Mouse (Mus musculus): Measurements from ENCODE around the gene Klrb1b. TPM values are rescaled to one million over a fixed set of nuclear protein-coding genes. Genes with fewer than 3 reads are reported as not detected.
"Not testable (repeated sequence)": the region's sequence is repeated elsewhere in the genome, so short reads cannot be mapped to it uniquely, and the experiment has no call there.

Klrb1b gene
- total RNA-seq, 2 experiments from 2014 or later, result not detected

DNA sequence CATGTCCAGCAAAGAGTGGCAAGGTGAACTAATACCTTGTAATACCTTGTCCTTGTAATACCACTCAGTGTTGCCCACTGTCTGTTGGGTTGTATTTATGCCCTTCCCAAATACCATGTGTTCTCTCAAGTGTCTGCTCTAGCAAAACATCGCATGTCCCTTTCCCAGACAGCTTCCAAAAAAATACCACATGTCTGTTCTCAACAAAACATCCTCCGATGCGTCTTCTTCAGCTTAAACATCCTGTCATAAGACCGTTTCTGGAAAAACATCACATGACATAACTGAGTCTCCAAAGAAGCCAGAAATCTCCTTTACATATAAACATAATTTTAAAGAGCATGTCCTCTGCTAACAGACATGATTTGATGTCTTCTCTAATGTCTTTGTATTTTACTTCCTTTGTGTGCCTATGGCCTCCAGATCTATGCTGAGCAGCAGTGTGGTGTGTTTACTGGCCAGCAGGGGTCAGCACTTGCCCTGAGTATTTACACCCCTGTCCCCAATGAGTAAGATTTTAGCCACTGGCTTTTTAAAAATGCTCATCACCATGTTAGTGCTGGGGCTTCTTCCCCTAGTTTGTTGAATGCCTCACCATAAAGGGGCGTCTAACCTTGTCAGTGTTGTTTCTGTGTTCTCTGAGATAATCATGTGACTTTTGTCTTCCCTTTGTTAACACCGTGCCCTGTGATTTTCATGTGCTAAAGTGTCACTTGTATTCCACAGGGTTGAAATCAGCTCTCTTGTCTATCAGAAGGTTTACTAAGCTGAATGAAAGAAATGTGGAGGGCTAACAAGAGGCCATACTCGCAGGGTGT, 21.1 kb downstream of the Klrb1b start:
- intact Hi-C loops (cut with DNase I), result loop anchor here (1.0 kb wide), 1 partner anchor 33 kb away; no protein-coding TSS in a partner anchor

DNA sequence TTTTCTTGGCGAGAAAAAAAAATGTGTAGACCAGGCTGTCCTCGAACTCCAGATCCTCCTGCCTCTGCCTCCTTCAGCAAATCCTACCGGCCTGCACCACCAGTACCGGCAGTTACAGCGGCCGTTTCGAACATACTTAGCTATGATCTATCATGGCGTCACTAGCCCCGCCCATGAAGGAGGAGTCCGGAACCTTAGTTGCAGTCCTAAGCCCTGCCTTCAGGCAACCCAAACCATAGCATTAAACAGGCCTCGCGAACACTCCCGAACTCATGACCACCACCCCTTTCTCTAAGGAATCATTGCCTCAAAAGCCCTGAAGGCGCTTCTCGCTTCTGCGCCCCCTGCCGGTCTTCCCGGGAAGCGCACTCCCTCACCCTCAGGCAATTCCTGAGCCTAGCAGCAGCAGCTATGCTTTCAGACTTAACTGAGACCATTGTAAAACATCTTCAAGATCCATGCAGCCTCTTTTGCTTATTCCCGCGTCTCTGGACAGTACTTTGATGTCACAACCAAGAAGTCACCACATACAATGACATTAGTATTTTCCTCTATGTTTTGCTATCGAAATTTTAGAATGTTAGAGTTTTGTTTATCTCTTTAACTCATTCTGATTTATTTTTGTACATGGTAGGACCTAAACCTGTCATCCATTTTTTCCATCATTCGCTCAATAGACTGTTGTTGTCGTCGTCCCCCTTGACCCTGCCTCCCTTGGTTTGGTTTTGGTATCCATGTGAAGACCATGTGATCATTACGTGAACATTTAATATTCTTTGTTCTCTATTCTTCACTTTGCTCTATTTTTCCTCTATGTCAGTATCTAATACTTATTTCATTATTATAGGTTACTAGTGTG, 22.9 kb downstream of the Klrb1b start:
- peak; percentile 93 to 94 for DNase-seq
- intact Hi-C loops (cut with DNase I), result loop anchor here (2.0 kb wide), 1 partner anchor 38 kb away; no protein-coding TSS in a partner anchor

More for the DNA sequence above, 21.1 kb downstream of the Klrb1b start:
- DNase-seq, result peak; percentile 17 to 23

DNA sequence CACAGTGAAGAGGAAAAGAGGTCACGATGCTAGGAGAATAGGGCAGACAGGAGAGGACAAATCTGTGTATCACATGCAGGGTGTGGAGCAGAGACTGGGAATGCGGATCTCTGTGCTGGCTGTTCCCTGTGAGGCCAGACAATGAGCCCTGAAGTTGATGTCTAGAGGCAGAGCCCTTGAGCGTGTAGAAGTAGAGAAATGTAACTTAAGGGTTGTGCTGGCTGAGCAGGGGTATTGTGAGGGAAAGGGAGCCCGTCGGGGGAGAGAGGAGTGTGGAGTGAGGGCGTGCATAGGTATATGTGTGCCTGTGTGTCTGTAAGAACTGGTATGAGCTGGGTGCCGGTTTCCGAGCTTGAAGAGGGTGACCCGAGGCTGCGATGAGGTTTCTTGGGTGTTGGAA, 23.6 kb downstream of the Klrb1b start:
- intact Hi-C loops (cut with DNase I), result loop anchor here (2.0 kb wide), 1 partner anchor 38 kb away; no protein-coding TSS in a partner anchor
- DNase-seq, result peak in 1 of 2 experiments; percentile 15

DNA sequence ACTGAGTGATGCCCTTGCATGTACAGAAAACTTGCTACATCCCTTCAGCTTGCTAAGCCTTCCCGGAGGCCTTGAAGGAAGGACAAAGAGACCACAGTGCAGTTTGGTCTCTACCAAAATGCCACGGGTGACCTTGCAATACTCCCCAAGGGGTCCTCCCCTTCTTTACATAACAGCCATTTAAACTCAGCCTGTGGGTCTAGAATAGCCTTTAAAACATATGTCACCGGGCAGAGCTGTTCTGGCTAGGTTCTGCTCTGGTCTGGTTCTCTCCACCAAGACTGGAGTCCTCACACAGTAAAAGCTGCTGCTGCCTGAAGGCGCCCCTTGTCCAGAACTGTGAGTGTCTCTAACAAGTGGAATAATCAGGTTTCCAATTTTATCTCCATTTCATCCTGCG, 25.4 kb downstream of the Klrb1b start:
- DNase-seq; intact Hi-C loops (cut with DNase I): not testable (repeated sequence)

DNA sequence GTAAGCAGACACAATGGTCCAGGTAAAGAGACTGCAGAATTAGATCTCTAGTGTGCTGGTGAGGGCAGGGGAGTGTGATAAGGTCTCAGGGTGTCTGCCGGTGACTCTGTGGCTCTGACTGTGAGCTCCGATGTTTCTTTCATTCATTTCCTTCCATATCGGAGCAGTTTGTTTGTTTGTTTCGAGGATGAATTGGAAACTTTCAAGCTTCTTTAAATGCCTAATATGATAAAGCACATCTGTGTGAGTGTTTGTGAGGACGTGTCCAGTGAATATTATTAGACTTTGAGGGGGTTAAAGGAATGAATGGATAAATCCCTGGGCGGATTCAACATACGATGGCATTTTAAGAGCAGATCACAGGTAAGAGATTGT, 26.2 kb downstream of the Klrb1b start:
- intact Hi-C loops (cut with DNase I), result no loop called here
- no peak for DNase-seq

DNA sequence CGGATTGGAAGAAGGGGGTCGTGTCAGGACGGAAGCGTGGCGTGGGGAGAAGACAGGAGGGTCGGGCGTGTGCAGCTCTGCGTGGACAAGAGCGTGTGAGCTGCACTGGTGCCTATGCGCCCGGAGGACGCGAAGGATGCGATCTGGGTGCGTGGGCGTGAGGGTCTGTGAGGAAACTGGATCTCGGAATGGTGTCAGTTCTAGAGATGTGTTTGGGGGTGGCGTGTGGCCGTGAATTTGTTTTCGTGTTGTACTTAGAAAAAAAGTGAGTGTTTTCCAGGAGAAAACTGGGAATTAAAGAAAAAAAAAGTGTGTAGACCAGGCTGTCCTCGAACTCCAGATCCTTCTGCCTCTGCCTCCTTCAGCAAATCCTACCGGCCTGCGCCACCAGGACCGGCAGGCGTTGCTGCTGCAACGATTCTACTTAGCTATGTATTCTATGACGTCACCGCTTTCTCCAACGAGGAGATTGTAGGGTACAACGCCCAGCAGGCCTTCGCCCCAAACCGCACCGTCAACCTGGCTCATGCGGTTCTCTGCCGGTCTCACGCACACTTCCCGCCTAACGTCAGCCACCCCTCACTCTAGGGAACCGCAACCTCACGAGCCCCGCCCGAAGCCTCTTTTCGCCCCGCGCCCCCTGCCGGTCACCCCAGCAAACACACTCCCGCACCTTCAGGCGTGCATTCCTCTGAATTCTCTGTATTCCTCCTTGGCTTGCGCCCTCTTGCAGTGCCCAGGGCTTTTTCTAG, 26.8 kb downstream of the Klrb1b start:
- DNase-seq, result peak; percentile 73 to 87
- intact Hi-C loops (cut with DNase I), result not testable (repeated sequence)

DNA sequence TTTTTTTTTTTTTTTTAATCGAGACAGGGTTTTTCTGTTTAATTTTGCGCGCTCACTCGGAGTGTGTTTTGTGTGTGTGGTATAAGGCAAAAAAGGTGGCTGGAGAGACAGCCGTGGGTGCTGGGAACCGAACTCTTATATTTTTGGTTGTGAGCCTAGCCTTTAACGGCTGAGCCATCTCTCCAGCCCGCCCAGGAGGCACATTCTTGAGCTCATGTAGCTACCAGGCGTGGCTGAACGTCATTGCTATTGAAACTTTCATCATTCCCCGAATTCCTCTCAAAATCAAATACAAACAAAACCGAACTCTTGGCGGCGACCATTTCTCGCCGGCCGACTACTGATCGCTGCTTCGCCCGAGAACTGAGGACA, 27.4 kb downstream of the Klrb1b start:
- intact Hi-C loops (cut with DNase I), result not testable (repeated sequence)
- peak; percentile 51 to 76 for DNase-seq

DNA sequence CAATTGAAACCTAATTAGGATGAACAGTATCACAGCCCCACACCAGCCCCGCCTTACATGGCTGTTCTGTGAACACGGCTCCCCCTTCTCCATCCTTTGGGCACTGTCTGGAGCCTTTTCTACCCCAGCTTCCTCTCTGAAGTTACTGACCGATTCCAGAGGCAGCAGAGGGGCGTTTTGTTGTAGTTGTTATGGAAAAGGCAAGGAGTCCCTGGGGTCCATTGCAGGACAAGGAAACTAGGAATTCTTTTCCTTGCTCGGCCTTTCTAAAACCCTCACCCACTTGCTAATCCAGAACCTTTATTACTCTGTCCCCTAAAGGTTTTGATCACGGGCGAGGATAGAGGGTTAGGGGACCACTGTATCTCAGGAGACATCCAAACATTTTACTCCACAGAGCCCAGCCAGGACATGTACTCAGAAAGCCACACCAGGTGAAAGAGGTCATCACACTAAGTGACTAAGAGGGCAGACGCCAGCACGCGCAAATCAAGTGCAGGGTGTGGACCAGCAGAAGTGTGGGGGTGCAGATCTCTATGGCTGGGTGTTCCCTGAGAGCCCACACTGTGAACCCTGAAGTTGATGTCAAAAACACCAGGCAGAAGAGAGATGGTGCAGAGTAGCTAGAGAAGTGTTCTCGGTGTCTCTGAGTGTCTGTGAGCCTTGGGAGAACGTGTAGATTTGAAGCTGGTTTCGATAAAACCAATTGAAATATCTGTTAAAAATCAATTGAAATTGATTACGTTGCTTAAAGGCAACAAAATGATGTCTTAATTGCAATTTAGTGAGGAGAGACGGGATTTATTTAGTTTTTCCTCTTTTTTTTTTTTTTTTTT, 28.0 kb downstream of the Klrb1b start:
- DNase-seq, result peak in 1 of 2 experiments; percentile 15
- intact Hi-C loops (cut with DNase I), result no loop called here

DNA sequence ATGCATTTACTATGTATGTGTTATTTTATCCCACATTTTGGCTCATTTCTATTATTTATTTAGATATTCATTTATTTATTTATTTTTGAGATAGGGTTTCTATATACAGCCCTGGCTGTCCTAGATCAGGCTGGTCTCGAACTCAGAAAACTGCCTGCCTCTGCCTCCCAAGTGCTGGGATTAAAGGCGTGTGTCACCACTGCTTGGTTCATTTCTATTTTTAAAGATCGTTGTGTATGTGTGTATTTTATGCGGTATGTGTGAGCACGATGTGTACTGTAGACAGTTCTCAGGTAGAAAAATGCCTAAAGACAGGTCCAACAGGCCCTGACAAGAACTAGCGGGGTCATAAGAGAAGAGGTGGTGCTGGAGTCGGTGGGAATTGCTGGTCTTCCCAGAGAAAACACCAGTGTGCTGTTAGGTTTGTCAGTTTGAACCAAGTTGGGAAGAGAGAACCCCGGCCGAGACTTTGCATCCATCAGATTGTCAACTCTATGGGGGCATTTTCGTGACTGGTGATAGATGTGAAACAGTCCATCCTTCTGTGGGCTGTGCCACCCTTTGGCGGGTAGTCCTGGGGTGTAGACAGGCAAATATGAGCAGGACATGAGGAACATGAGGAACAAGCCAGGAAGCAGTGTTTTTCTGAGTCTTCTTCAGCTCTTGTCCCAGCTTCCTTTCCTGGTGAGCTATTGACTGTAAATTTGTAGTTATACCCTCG, 28.8 kb downstream of the Klrb1b start:
- no peak for DNase-seq
- intact Hi-C loops (cut with DNase I), result no loop called here

DNA sequence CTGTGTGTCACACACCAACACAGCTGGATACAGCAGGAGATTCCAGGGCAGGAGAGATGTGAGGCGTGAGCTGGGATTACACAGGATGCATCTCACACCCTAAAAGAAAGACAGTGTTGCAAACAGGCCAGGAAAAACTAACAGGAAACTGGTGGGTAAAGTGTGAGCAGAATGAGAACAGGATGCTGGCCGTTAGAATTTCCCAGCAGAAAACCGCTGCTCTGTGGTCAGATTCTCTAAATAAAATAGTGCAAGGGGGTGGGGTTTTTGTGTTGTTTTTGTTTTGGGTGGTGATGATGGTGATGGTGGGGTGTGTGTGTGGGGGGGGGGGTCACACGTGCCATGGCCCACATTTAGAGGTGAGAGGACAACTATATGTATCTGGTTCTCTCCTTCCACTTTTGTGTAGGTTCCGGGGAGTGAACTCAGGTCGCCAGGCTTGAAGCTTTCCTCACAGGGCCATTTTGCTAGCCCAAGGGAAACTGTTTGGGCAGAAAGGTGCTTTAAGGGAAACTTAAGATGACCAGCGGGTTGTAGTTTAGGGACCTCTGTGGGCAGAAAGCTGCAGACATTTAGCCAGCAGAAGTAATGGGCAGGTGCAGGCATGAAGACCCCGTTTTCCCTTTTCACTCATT, 29.7 kb downstream of the Klrb1b start:
- intact Hi-C loops (cut with DNase I), result no loop called here

DNA sequence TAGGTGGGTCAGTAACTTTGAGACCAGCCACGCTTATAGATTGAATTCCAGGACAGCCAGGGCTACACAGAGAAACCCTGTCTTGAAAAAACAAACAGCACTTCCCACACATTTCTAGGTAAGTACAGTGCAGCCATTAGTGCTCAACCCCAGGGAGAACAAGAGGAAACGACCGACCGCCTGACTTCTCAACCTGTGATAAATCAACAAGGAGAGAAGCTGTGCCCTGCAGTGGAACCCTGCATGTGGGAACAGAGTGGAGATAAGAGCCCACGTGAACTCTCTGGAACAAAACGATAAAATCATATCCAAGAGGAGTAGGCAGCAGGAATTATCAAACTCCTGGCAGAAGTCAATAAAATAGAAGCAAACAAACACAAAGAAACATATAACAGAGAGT, 32.4 kb downstream of the Klrb1b start:
- intact Hi-C loops (cut with DNase I), result no loop called here
- DNase-seq, result no peak

More for the DNA sequence above, 29.7 kb downstream of the Klrb1b start:
- DNase-seq, result no peak

DNA sequence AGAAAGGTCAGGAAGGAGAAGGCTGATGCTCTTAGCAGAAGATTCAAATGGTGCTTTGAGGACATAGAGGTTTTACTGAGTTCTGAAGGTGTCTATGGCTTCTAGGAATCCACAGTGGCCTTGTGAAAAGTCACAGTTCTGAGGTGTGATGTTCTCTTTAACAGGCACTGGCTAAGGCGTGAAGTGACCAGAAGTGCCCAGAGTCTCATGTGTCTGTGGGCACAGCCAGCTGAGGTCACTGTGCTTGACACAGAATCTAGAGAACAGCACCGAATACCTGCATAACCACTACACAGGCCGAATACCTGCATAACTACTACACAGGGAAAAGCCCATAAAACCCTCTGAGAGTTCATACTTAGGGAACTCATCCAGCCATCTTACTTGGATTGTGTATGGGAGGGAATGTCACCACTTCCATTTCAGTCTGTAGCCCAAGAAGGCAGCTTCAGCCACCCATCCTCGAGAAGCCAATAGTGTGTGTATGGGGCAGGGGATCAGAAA, 35.6 kb downstream of the Klrb1b start:
- intact Hi-C loops (cut with DNase I), result loop anchor here (2.0 kb wide), 1 partner anchor 166 kb away; no protein-coding TSS in a partner anchor
- not testable (repeated sequence) for DNase-seq

DNA sequence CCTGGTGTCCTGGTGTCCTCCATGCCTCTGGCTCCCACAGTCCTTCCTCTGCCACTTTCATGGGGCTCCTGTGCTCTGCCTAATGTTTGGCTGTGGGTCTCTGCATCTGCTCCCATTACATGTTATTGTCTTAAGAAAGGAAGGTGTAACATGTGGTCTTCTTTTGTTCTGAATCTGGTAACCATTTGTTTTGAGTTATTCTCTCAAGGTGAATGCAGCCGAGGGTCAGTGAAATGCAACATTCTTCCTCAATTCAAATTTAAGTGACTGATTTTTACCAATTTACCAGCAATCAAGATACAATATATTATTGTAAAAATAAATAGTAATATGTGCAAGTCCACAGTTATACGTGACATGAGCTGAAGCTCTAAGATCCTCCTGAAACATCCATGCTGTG, 37.0 kb downstream of the Klrb1b start, which contains the start of gene Klrb1c:
Klrb1c (minus strand) TSS at position 101 of the 400 bp plus-strand sequence.
- no peak for DNase-seq
- intact Hi-C loops (cut with DNase I), result no loop called here

DNA sequence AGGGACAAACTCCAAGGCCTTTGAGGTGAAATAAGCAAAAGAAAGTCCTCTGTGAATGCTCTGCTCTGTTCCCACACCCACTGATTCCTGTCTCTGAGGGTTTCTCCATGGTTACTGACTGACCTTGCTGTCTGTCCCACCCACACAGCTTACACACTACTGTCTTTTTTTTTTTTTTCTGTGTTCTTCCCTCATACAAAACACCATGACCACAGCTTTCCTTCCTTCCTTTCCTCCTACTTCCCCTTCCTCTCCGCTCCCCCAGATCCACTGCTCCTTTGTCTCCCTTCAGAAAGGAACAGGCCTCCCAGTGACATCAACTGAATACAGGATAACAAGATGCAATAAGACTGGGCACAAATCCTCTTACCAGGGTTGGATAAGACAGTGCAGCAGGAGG, 37.6 kb downstream of the Klrb1b start:
- intact Hi-C loops (cut with DNase I), result no loop called here

DNA sequence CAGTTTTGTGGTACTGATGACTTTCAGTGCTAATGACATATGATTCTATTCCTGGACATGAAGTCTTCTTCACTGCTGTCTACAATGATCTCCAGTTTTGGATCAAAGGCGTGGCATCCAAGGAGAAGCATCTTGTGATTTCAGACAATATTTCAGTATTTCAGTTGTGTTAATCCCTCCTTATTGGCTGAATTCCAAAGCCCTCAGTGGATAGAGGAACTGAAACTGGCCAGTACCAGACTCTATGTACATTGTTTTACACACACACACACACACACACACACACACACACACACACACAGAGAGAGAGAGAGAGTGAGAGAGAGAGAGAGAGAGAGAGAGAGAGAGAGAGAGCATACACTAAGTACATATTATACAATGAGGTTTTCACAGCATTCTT, 39.7 kb downstream of the Klrb1b start:
- intact Hi-C loops (cut with DNase I); DNase-seq: not testable (repeated sequence)

More for the DNA sequence above, 37.6 kb downstream of the Klrb1b start:
- DNase-seq, result no peak

DNA sequence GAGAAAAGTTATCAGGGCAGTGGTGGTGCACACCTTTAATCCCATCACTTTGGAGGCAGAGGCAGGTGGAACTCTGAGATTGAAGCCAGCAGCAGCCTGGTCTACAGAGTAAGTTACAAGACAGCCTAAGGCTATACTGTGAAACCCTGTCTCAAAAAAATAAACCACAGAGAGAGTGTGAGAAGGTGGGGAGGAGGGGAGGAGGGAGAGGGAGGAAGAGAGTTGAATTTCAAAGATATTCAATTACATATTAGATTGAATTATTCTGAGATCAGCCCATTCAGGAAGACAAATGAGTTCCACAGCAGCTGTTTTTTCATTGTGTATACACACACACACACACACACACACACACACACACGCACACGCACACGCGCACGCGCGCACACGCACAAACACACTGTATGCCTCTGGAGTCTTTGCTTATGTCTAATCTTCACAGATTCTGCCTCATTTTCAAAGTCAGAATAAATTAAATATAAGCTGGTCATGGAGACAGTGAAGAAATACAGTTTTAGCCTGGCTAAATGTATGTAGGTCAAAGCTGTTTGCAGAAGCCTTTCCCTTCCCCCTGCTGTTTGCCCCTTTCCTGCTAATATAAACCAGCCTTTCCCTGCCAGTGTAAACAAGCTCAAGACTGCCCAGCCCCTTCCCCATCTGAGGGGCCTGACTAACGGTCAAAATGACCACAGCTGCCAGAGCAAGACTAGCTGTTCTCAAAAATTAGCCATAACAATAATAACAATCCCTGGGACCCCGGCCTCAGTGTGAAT, 56.5 kb downstream of the Klrb1b start:
- intact Hi-C loops (cut with DNase I), result loop anchor here (10.0 kb wide), 1 partner anchor 465 kb away; no protein-coding TSS in a partner anchor
- DNase-seq, result no peak

DNA sequence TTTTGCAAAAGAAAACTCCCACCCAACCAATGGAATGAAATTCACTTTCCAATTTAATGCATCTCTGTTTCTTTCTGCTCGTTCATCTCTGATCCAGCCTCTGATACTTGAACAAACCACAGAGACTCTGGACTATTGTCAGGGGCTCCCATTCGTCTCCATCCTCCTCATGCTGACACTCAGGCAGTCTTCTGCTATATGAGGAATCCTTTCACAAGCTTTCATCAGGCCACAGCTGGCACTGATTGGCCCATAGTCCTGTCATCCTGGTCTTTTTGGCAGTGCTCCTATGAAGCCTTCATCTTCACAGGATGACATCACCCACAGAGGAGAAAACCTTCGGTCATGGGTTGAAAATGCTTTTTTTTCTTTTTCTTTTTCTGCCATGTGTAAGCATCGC, 58.1 kb downstream of the Klrb1b start:
- intact Hi-C loops (cut with DNase I), result loop anchor here (10.0 kb wide), 1 partner anchor 467 kb away; no protein-coding TSS in a partner anchor

More for the DNA sequence above, 58.1 kb downstream of the Klrb1b start:
- no peak for DNase-seq

All from gastrocnemius, postnatal 36 days (tissue).